Mouse (Mus musculus) right cerebral cortex, postnatal 25 days (tissue): ENCODE measurements at regions not wholly inside any gene's neighbourhood (a gene's known extent, or its start where the extent isn't known, plus 50 kb on each side); places are given as distances from the start of the nearest gene placed in this dataset.
A peak's percentile ranks its signal among the peaks of the same experiment; 100 is the strongest.

Experiments used
- DNase-seq: peaks from one replicate; pipeline ENCODE4 v3.0.0; 2022

- DNase-seq, result no peak
Measured at GRCm38 (mm10) chr14:104824926-104825325, 302.5 kb upstream of the Rnf219 start.

- no peak for DNase-seq
Measured at GRCm38 (mm10) chr14:104824224-104824623, 301.8 kb upstream of the Rnf219 start.

GRCm38 (mm10) chr14:104821903-104822573 lies 299.6 kb upstream of the Rnf219 start:
- DNase-seq, result no peak

- DNase-seq, result no peak
Measured at GRCm38 (mm10) chr14:104819106-104819505, 296.7 kb upstream of the Rnf219 start.

GRCm38 (mm10) chr14:104813977-104814584 lies 291.6 kb upstream of the Rnf219 start:
- peak; percentile 58 for DNase-seq

- no peak for DNase-seq
Measured at GRCm38 (mm10) chr14:104812006-104812405, 289.6 kb upstream of the Rnf219 start.

GRCm38 (mm10) chr14:104805332-104805731 lies 282.9 kb upstream of the Rnf219 start:
- DNase-seq, result no peak

- no peak for DNase-seq
Measured at GRCm38 (mm10) chr14:104796348-104796965, 274.0 kb upstream of the Rnf219 start.

- no peak for DNase-seq
Measured at GRCm38 (mm10) chr14:104789346-104789745, 266.9 kb upstream of the Rnf219 start.

- DNase-seq, result no peak
Measured at GRCm38 (mm10) chr14:104785066-104785465, 262.6 kb upstream of the Rnf219 start.

- no peak for DNase-seq
Measured at GRCm38 (mm10) chr14:104769938-104770337, 247.5 kb upstream of the Rnf219 start.

- DNase-seq, result no peak
Measured at GRCm38 (mm10) chr14:104734213-104734612, 211.8 kb upstream of the Rnf219 start.

- no peak for DNase-seq
Measured at GRCm38 (mm10) chr14:104732036-104732435, 209.6 kb upstream of the Rnf219 start.

- no peak for DNase-seq
Measured at GRCm38 (mm10) chr14:104731319-104731995, 209.0 kb upstream of the Rnf219 start.

GRCm38 (mm10) chr14:104715651-104716050 lies 193.2 kb upstream of the Rnf219 start:
- peak; percentile 93 for DNase-seq

GRCm38 (mm10) chr14:104702283-104702893 lies 179.9 kb upstream of the Rnf219 start:
- no peak for DNase-seq

- no peak for DNase-seq
Measured at GRCm38 (mm10) chr14:104698962-104699361, 176.5 kb upstream of the Rnf219 start.

- DNase-seq, result no peak
Measured at GRCm38 (mm10) chr14:104695101-104695500, 172.7 kb upstream of the Rnf219 start.

- no peak for DNase-seq
Measured at GRCm38 (mm10) chr14:104694174-104694803, 171.8 kb upstream of the Rnf219 start.

GRCm38 (mm10) chr14:104692616-104693015 lies 170.2 kb upstream of the Rnf219 start:
- no peak for DNase-seq

- DNase-seq, result no peak
Measured at GRCm38 (mm10) chr14:104688440-104688839, 166.0 kb upstream of the Rnf219 start.

- DNase-seq, result no peak
Measured at GRCm38 (mm10) chr14:104676810-104677209, 154.4 kb upstream of the Rnf219 start.

GRCm38 (mm10) chr14:104661696-104662095 lies 139.3 kb upstream of the Rnf219 start:
- no peak for DNase-seq
